Mouse (Mus musculus) kidney, postnatal 14 days (tissue): ENCODE measurements around the gene Asic2.

Experiments
- DNase-seq: peaks from one replicate; pipeline ENCODE4 v3.0.0; 2022; ENCODE audit warnings: mixed read lengths

Asic2 gene

DNA sequence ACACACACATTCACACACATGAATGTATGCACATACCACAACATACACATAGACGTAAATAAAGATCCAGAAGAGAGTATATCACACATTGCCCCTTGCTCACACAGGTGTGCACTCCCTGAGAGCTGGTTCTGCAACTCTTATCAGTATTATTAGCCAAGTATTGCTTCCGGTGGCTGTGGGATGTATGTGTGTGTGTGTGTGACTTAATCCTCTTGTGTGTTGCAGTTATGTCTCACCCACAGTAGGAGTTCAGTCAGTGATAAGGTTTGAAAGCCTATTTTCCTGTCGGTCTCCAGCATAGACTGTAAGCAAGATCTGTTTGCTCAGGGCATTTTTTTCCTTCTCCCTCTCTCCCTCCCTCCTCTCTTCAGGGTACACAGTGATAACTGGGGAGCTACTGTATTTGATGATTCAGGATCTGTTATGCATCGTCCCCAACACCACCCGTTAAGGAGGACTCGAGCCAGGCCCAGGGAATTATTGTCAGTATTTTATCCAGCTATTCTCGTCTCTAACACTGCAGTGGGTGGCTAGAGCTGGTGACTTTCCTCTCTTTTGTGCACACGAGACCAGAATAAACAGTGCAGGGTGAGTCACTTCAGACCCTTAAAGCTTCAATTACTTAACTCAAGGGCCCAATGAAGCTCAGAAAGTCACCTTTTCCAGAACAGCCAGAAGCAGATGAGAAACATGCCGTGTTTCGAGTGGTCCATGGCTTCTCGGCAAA is 888.0 kb downstream of the Asic2 start:
- no peak for DNase-seq

DNA sequence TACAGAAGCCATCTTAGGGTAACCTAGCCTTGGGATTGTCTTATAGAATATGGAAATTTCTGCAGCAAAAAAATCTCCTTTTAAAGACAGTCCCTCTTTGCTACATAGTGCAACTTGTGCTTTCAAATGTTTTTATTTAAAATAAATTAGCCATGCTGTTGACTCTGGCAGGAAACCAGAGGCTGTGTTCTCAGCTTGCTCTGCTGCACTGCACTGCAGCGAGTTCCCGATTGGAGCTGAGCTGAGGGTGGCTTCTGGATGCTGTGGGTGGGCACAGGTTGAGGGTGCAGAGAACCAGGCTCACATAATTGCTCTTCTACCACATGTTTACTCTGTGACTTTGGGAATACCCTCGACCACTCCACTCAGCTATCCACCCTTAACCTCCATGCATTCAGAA is 889.0 kb downstream of the Asic2 start:
- peak; percentile 7 for DNase-seq

DNA sequence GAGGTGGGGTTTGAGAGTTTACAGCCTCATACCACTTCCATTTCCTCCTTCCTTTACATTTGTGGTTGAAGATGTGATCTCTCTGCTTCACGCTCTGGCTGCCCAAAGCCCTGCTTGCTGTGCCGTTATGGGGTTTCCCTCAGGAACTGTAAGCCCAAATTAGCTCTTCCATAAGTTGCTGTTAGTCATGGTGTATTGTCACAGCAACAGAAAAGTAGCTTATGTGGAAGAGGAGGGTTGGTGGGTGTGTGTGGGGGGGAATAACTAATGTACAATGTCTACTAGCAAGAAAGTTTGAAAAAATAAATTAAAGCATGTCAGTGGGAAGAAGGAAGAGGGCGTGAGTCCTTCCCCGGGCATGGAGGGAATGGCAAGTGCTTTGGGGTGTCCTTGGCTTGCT is 896.4 kb downstream of the Asic2 start:
- no peak for DNase-seq

DNA sequence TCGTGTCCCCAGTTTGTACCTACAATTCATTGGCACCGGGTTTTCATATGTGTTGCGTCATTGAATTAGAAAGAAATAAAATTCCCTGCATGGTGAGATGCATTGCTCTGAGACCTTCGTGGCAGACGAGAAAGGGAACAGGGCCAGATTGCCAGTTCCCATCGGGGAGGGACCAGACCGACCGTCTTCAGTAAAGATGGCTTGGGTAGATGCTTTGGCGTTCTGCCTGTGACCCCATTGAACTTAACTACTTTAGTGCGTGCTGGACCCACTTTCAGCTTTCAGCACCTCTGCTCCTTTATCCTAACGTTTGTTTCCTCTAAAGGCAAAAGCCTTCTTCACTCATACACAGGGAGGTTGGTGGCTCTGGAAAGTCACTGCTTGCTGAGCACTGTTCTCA is 902.9 kb downstream of the Asic2 start:
- DNase-seq, result no peak

DNA sequence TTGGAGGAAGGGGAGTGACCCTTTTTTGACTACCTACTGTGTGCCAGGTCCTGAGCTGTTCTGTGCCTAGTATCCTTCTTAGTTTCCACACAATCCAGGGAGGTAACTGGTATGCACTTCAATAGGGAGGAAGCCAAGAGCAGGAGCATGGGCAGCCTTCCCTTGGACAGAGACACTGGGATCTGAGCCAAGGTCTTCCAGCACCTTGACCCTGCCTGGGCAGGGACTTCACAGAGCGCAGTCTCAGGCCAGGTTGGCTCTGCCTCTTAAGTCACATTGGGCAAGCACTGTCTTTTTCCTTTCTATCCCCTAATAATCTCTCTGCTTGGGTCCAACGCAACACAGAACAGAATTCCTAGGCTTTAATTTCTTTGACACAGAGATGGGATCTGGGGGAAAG is 904.3 kb downstream of the Asic2 start:
- DNase-seq, result peak; percentile 38

DNA sequence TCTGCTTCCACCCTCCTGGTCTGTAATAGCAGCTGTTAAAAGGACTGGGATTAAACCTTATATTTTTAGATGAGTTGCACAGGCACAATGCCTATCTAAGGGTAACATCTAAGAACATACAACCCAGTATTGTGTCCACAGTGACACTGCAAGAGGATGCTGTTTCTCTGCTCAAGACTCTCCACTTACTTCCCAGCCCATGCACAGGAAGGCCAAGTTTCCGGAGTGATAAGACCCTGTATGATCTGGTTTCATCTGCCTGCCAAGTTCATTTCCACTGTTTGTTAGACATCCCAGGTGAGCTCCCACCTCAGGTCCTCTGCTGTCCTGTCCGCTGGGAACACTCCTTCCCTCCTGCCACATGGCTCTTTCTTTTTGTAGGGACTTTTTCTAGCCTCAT is 908.2 kb downstream of the Asic2 start:
- no peak for DNase-seq

DNA sequence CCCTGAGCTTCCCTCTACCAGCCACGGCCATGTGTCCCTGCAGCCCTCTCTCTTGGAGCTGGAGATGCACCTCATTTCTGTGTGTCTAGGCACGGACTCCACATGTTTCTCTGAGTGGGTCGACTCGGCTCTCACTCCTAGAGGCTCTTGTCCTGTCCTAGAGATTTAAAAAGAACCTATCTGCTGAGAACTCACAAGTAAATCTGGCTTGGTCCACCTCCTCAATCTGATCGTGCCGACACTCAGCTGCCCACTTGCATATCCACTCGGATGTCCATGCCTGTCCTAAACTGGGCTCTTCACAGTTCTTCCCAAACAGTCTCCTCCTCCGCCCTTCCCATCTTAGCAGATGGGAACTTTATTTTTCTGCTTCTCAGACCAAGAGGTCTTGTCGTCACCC is 908.7 kb downstream of the Asic2 start:
- no peak for DNase-seq

DNA sequence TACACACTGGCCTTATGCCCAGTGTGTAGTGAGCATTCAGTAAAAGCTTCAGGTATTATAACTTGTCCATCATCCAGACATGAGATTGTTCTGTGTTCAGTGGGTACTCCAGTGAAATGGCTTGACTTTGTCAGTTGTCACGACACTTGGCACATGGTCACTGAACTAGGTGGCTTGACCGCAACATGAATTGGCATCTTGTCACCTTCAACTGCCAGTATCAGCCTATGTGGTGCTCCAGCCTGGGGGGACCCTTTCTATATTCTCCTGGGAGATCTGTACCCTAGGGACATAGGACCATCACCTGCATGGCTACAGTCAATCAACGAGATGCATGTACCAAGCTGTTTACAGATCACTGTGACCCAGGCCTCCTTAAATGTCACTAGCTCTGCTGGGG is 910.8 kb downstream of the Asic2 start:
- DNase-seq, result no peak

DNA sequence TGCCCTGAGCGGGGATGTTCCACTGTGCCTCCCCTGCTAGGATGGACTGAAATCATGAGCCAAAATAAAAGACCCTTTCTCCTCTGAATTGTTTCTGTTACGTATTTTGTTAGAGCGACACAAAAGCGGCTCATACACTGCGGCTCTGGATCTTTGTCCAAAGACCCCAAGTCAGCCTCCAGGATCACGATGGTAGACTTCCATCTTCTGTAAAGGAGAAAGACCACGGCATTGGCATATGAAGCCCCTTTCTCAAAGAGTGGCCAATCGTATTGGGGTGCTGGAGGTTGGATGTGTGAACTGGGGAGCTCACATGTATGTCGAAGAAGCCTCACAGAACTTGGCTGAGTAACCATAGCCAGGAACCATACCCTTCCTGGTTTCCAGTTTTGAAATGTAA is 911.5 kb downstream of the Asic2 start:
- no peak for DNase-seq

DNA sequence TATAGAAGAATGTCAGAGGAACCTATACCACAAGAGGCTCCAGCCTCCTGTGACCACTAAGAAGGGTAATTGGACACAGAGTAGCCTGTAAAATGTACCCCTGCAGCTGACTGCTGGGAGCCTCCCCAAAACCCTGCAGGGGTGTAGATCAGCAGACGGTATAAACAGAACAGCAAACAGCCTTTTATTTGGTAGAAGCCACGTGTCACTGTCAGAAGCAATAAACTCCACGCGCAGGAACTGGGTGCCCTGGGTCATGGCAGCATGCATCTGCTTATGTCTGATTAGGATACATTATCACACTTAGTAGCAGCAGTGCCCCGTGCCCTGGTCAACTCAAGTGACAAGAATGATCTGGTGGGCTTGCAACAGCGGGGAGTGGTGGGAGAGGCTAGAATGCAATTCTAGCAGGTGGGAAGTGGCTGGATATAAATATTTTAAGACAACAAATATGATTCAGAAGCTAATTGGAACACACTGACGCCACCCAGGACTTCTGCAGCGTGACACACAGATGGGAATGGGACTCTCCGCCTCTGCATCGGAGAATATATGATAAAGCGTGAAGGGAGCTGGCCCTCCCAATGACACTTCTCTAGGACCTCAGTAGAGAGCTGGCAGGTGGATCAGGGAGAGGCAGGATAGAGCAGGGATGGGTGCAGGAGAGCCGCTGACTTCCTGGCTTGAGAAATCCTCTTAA is 912.7 kb downstream of the Asic2 start:
- DNase-seq, result no peak

DNA sequence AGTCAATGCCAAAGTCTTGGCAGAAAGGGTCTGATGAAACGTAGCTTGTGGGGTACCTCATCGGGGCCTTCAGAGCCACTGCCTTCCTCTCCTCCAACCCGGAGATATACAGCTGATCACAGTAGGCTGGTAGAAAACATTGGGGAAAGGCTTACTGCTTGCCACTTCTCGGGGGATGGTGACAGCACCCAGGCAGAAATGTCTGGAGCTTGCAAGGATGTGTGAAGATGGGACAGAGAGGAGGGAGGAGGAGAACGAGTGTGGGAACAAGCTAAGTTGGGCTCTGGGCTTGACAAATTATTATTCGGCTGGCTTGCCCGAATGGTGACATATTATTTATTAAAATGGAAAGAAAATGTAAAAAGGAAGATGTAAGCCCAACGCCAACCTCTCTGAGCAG is 914.4 kb downstream of the Asic2 start:
- no peak for DNase-seq

DNA sequence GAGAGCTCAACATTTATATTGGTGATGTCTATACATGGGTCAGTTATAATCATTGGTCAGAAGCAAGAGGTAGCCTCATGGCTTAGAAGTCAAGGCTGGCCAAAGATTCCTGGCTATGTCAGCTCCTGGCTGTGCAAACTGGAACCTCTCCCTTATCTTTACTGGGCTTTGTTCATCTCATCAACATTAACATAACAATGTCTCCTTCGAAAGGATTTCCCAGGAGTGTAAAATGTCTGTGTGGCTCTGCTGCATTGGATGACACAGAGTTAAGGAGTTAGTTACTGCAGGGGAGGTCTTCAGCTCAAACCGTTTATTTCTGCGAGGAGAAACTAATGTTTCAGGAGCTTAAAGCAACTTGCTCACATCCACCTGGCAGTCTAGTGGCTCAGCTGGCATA is 926.6 kb downstream of the Asic2 start:
- DNase-seq, result no peak

DNA sequence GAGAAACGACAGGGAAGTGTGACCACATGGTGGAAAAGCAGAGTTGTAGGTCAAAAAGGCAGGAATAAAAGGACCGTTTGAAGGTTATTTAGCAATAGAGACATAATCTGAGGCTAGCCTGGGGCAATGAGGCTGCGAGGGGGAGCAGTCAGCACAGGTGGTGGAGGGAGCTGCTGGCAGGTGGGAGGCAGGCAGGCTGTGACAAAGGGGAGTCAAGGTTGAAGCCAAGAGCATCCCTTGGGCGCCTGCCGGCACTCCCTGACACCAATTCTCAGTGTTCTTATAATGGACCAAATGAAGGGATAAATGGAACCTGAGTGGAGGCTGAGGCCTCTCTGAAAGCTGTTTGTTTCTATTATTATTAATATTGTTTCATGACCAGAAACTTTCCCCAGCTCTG is 928.3 kb downstream of the Asic2 start:
- DNase-seq, result no peak

DNA sequence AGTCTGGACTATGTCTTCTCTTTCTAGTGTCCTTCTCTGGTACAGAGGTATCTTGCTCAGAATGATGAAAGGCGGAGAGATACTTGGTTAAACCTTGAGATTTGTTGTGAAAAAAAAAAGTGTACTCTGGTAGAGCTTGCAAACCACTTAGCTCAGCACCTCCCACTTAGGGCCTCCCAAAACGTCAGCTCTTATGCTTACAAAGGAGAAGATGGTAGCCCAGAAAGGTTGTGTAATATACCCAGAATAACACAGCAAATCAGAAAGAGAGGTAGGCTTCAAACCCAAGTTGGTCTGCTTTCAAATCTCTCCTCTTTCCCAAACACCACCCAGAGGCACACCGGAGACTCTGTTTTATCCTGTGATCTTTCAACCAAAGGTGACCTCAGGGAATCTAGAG is 936.1 kb downstream of the Asic2 start:
- DNase-seq, result no peak

DNA sequence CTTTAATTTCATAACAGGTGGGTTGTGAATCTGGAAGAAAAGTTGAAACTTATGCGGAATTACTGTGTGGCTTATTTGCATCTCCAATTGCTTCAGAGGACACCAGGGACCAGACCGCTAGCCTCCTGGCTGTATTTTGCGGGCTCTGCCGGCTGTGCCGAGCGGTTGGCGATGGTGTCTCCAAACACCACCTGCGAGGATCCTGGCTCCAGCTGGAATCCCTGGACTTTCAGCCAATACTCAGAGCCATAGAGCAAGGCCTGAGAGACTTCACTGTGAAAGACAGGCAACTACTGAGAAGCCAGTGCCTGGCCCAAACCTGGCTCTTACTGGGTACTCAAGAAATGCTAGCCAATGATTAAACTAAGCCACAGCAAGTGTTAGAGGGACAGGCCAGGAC is 953.5 kb downstream of the Asic2 start:
- no peak for DNase-seq

DNA sequence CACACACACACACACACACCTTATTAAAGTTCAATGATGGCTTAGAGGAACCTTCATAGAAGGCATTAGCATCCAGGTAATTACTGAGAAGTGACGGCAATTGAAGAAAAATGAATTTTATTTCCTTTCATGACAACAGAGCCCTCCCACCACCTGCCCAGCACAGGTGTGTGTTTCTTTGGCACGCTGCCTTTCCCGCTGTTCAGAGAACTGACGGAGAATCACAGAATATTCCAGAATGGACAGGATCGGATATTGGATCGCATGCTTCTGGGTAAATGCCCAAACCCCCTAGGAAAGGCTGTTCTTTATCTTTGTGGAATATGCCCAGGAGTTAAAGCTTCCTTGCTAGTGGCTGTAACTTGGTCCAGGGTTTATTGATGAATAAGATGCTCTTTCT is 954.8 kb downstream of the Asic2 start:
- DNase-seq, result no peak

DNA sequence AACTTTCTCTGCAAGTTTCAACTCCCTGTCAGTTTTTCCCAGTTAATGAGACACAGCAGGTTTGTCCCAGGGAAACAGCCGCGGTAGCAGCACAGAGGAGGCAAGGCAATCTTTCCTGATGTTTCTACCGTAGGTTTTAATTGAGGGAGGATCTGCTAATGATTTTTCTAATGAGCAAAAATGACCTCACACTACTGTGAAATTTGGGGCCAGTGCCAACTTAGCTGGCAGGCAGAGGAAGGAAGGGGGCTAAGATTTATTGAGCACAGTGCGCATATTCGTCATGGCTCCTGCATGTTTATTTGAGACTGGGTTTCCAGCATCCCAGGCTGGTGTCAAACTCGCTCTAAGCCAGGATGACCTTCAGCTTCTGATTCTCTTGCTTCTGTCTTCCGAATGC is 957.5 kb downstream of the Asic2 start:
- DNase-seq, result no peak

DNA sequence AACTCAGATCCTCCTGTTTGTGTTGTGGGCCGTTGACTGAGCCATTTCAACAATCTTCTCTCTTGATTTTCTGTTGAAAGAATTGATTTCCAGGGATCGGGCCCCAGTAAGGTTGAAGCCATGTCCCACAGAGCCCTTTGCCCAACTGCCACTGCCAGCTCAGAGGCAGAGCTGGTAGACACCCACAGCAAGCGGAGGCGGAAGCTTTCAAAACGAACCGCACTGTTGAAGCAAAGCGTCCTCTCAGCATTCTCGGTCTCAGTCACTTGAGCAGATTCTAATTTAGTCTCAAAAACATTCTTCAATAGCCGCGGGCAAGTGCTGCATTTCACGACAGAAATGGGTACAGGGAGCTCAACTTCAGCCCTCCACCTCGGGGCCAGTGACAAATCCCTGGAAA is 958.9 kb downstream of the Asic2 start:
- no peak for DNase-seq

DNA sequence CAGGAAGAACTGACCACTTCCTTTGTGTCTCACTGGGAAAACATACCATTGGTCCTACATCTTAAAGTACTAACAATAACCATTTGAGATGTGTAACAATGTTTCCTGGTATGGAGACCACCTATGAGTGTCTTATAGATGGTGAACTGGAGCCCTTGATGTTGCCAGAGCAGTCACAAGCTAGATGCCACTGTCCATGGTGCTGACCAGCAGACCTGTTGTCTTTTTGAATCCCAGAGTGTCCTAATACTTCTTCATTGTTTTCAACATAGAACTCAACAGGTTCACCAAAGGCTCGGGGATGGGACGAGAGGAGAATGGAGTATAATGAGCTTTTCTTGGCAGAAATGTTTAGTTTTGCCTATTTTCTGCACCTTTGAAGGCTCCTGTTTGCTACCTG is 962.4 kb downstream of the Asic2 start:
- peak; percentile 10 for DNase-seq

DNA sequence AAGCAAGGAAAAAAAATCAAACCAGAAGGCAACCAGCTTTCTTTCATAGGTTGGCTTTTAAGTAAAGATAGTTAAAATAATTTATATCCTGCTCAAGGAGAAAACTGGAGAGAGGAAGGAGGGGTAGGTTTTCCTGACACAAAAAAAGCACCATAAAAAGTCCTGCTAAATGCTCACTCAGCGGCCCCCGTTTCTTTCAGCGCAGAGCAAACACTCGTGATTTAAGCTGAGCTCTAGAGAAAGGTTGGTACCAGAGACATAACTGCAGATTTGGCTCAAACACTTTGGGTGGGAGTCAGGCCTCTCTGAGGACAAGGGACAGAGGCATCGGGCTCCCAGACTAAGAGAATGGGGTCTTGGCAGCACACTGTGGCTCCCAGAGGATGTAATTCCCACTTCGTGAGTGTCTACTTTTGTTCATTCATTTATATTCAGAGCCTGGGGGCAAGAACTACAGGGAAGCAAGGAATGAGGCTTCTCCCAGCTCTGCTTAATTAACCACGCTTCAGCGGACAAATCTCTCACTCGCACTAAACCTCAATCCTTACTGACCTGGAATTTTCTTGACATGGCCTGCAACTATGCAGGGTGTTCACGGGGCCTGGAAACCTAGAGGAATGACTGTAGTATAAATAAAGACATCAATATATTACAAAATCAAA is 965.4 kb downstream of the Asic2 start:
- DNase-seq, result no peak

DNA sequence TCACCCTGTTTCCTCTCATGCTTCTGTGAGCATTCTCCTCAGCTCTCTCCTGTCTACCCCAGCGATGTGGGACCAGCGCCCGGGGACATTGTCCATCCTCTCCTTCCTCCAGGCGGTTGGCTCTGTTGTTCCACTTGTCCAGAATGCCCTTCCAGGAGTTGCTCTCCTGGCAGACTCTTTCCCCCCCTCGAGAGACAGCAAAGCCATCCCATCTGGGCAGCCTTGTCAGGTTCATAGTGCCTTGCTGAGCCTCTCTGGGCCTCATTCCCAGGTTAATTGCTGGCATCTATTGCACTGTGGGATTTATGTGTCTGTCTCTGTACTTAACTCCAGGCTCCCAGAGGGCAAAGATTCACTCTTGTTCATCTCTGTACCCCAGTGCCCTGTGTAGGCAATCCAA is 972.6 kb downstream of the Asic2 start:
- DNase-seq, result no peak

DNA sequence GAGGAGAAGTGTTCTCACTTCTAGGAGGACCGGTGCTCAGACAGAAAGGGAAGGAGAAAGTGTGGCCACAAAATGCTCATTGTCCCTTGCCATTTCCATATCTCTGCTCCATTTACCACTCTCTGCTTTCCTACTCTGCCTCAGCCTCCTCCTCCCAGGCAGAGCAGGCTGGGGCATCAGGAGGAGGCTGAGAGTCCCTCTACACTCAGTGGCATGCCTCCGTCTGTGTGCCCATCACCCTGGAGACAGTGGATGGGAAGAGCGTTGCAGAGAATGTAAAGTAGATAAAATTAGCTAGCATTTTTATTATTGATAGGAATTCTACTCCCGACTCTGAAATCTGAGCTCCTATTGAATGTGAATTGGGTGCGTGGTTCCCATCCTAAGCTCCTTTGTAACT is 984.7 kb downstream of the Asic2 start:
- no peak for DNase-seq

DNA sequence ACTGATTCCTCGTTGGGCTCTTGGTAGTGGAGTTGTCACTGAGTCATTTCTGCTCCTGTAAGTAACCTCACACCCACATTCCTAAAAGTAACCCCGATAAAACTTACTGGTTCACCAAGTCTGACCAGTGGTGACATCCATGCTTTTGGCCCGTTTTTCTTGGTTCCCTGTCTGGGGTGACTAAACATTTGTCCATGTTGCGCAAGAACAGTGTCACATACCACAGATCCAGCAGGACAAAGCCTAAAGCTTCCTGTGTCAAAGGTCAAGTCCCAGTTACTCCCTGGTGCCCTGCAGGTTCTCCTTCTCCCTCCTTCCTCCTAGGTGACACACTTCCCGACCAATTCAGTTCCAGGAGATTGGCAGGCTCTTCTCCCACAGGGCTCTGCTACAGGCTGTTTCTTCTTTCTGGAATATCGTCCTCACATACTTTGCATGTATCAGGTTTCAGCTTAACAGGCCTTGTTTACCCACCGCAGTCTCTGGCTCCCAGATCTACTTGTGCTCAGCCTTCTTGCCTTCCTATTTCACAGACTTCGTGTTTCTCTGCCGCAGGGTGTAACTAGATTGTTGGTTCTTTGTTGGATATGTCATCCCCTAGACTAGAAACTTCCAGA is 991.9 kb downstream of the Asic2 start:
- no peak for DNase-seq

DNA sequence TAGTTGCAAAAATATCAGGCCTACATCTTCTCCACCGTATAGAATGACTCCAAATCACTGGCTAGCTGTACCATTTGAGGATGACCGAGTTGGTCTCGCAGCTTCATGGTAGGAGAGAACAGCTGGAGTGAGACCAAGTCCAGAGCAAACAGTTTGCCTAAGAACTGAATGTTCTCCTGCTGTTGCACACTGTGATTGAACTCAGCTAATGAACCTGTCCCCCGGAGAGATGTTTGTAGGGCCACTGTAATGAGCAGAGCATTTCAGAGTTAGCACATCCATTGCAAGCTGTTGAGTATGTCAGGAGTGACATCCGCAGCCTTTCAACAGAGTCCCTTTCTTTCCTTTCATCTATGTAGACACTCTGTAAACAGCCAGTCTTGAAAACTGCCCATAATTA is 993.6 kb downstream of the Asic2 start:
- peak; percentile 3 for DNase-seq
